Mouse (Mus musculus): ENCODE data around the gene Eef1g.
A peak's percentile ranks its signal among the peaks of the same experiment; 100 is the strongest.

The Eef1g gene

GRCm38 (mm10) chr19:9023021-9023778 lies 56.4 kb downstream of the Eef1g start:
- ATAC-seq (ENCODE audit: low TSS enrichment), result no peak

- ATAC-seq (ENCODE audit: low TSS enrichment), result no peak
These were observed 58.9 kb downstream of the Eef1g start for GRCm38 (mm10) chr19:9025562-9026257.

DNA sequence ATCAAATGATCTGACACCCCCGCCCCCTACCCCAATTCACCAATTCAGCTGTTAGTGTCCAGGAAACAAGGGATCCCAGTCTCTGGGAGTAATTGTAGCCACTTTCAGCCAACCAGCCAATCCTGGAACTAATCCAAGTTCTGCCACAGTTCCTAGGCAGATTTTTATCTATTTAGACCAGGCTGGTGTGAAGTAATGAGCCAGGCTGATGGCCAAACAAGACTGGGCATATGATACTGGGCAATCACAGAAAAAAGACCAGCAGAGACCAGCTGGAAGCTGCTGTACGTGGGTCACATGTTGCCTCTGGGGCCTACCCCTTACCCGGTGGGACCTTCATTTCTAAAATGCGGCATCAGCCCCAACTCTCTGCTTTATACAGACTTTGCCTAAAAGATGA lies 59.8 kb downstream of the Eef1g start:
- ATAC-seq (ENCODE audit: low TSS enrichment), result no peak

GRCm38 (mm10) chr19:9027795-9028194 lies 61.0 kb downstream of the Eef1g start:
- peak; percentile 52; the same call in 1 of the 2 replicates for ATAC-seq (ENCODE audit: low TSS enrichment)

Measured in frontal cortex, adult (tissue).